Comparison of ENCODE assay signal across 27 mouse cellular contexts in the genomic region with DNA sequence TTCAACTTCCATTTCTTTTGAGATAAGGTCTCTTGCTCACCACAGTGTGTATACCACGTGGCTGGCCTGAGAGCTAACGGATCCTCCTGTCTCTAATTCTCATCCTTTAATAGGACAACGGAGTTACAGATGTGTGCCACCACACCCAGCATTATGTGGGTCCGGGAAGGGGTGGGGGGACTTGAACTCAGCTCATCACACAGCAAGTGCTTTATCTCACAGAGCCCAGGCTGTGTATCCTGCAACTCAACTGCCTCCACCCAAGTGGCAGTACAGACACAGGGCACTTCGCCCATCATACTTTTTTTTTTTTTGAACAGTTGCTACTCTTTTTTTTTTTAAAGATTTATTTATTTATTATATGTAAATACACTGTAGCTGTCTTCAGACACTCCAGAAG. TPM values are rescaled to one million over a fixed set of nuclear protein-coding genes. Genes with fewer than 3 reads are reported as not detected.
A peak's percentile ranks its signal among the peaks of the same experiment; 100 is the strongest.
DNase-seq lines count a peak whose midpoint lies in the region; ATAC-seq and TF ChIP-seq lines count a peak whose summit lies in the region.
"Had no signal": no experiment of that assay in that cellular context is flagged by ENCODE, and none has a peak within 500 bp of the region (broad histone marks: within the 10 kb centered on the region; RNA-seq: fewer than 3 reads in every experiment).

No protein-coding gene starts in this region.

- no peak for TF ChIP-seq EP300 in liver, postnatal 0 days (IDR thresholded peaks at IDR 0.05; ENCODE audit: low read depth)

- peaks cover 92% of the 10 kb centered on the region for H3K36me3 ChIP-seq in G1E (replicated peaks)
- H3K36me3 ChIP-seq in liver, embryonic 11.5 days (ENCODE audit: control insufficient read depth, insufficient read depth, low read length), result peaks cover 5% of the 10 kb centered on the region
- peaks cover 30% of the 10 kb centered on the region for H3K36me3 ChIP-seq in liver, postnatal 0 days (replicated peaks; ENCODE audit: insufficient read depth, low read length)
- H3K36me3 ChIP-seq in hindbrain, embryonic 14.5 days (replicated peaks; ENCODE audit: control insufficient read depth, insufficient read depth), result peaks cover 13% of the 10 kb centered on the region

- DNase-seq in G1E (ENCODE audit: low spot score), result no peak
- DNase-seq in liver, embryonic 11.5 days (ENCODE audit: low spot score), result no peak
- DNase-seq in liver, postnatal 0 days, result no peak
- DNase-seq in hindbrain, embryonic 14.5 days (ENCODE audit: low spot score), result no peak
- DNase-seq in layer of hippocampus, postnatal 14 days (ENCODE audit: low spot score in 2 of 2), result no peak
- DNase-seq in adrenal gland, postnatal 25 days, result no peak
- no peak for DNase-seq in gastrocnemius, postnatal 4 days (ENCODE audit: low spot score in 2 of 2)
- DNase-seq: adrenal gland, adult 2 months; cerebellum, adult 8-10 months; cerebellum, postnatal 36 days; kidney, adult 8-10 months; kidney, postnatal 4 days; layer of hippocampus, adult 9-11 months; lung, postnatal 36 days; retina, postnatal 1 day; right cerebral cortex, postnatal 25 days; spleen, adult 18-20 months had no signal

- peak; percentile 69 for ATAC-seq in G1E (ENCODE audit: extremely low read depth, insufficient number of reproducible peaks, low FRiP score, poor library complexity, severe bottlenecking)
- ATAC-seq in common myeloid progenitor, adult 5-6 weeks (replicated peaks; ENCODE audit: low read depth, poor library complexity, severe bottlenecking), result peak; percentile 55; the same call in 1 of the 2 replicates
- peak; percentile 84 for ATAC-seq in liver, embryonic 11.5 days (replicated peaks; ENCODE audit: low FRiP score)
- peak; percentile 41 for ATAC-seq in liver, postnatal 0 days
- ATAC-seq in hindbrain, embryonic 14.5 days (ENCODE audit: low FRiP score), result no peak
- ATAC-seq: midbrain, embryonic 16.5 days had no signal

- no peaks in the 10 kb centered on the region for H3K27me3 ChIP-seq in G1E (ENCODE audit: insufficient read depth, low read length)
- H3K27me3 ChIP-seq in liver, embryonic 11.5 days (replicated peaks; ENCODE audit: control insufficient read depth, insufficient read depth, low read length), result no peaks in the 10 kb centered on the region
- no peaks in the 10 kb centered on the region for H3K27me3 ChIP-seq in liver, postnatal 0 days (ENCODE audit: insufficient read depth, low read length)
- no peaks in the 10 kb centered on the region for H3K27me3 ChIP-seq in hindbrain, embryonic 14.5 days (ENCODE audit: control insufficient read depth, insufficient read depth, low read length)
- H3K27me3 ChIP-seq: embryonic facial prominence, embryonic 15.5 days; forebrain, embryonic 12.5 days; lung, embryonic 15.5 days; neural tube, embryonic 13.5 days had no signal

- no peak overlapping the region; the same call in 1 of the 2 replicates for H3K4me2 ChIP-seq in liver, embryonic 11.5 days
- H3K4me2 ChIP-seq in liver, postnatal 0 days (ENCODE audit: low read depth, low read length), result peak overlapping the region; percentile 35; the same call in 1 of the 2 replicates
- no peak overlapping the region for H3K4me2 ChIP-seq in hindbrain, embryonic 14.5 days (replicated peaks)
- H3K4me2 ChIP-seq: embryonic facial prominence, embryonic 15.5 days; forebrain, embryonic 12.5 days; lung, embryonic 15.5 days; neural tube, embryonic 13.5 days had no signal

- WGBS in liver, embryonic 11.5 days, result 73% methylated on average over 5 of the region's 5 CpGs
- 58% methylated on average over 5 of the region's 5 CpGs for WGBS in liver, postnatal 0 days (ENCODE audit: insufficient replicate concordance)
- WGBS in hindbrain, embryonic 14.5 days, result 96% methylated on average over 5 of the region's 5 CpGs

- no peak overlapping the region for H3K4me3 ChIP-seq in G1E (ENCODE audit: low read depth, low read length)
- no peak overlapping the region for H3K4me3 ChIP-seq in liver, embryonic 11.5 days (ENCODE audit: low read depth, low read length)
- H3K4me3 ChIP-seq in liver, postnatal 0 days (ENCODE audit: low read depth, low read length), result no peak overlapping the region
- H3K4me3 ChIP-seq in hindbrain, embryonic 14.5 days (replicated peaks; ENCODE audit: low read length), result no peak overlapping the region
- H3K4me3 ChIP-seq: embryonic facial prominence, embryonic 15.5 days; forebrain, embryonic 12.5 days; heart, embryonic 10.5 days; hindbrain, embryonic 10.5 days; left cerebral cortex, adult 2 months; lung, embryonic 15.5 days; myocyte; neural tube, embryonic 13.5 days had no signal

- peaks cover 66% of the 10 kb centered on the region for H3K4me1 ChIP-seq in G1E (ENCODE audit: insufficient read depth, low read depth, low read length)
- peaks cover 3% of the 10 kb centered on the region; the same call in 1 of the 2 replicates for H3K4me1 ChIP-seq in liver, embryonic 11.5 days (replicated peaks; ENCODE audit: control insufficient read depth, insufficient read depth, low read length)
- peaks cover 5% of the 10 kb centered on the region; the same call in 1 of the 2 replicates for H3K4me1 ChIP-seq in liver, postnatal 0 days (ENCODE audit: insufficient read depth)
- no peaks in the 10 kb centered on the region for H3K4me1 ChIP-seq in hindbrain, embryonic 14.5 days (replicated peaks; ENCODE audit: control insufficient read depth, insufficient read depth, low read length)
- H3K4me1 ChIP-seq: embryonic facial prominence, embryonic 15.5 days; forebrain, embryonic 12.5 days; heart, embryonic 10.5 days; hindbrain, embryonic 10.5 days; lung, embryonic 15.5 days; neural tube, embryonic 13.5 days had no signal

- no peak overlapping the region for H3K27ac ChIP-seq in liver, embryonic 11.5 days (ENCODE audit: low read depth, low read length)
- no peak overlapping the region for H3K27ac ChIP-seq in liver, postnatal 0 days (ENCODE audit: low read depth)
- H3K27ac ChIP-seq in hindbrain, embryonic 14.5 days, result no peak overlapping the region
- H3K27ac ChIP-seq: embryonic facial prominence, embryonic 15.5 days; forebrain, embryonic 12.5 days; heart, embryonic 10.5 days; hindbrain, embryonic 10.5 days; left cerebral cortex, adult 2 months; lung, embryonic 15.5 days; neural tube, embryonic 13.5 days had no signal

- H3K9me3 ChIP-seq in G1E (replicated peaks), result no peaks in the 10 kb centered on the region
- no peaks in the 10 kb centered on the region for H3K9me3 ChIP-seq in liver, embryonic 11.5 days (ENCODE audit: control insufficient read depth, low read length)
- H3K9me3 ChIP-seq in liver, postnatal 0 days (ENCODE audit: low read length), result no peaks in the 10 kb centered on the region
- H3K9me3 ChIP-seq in hindbrain, embryonic 14.5 days (ENCODE audit: control insufficient read depth, low read length), result no peaks in the 10 kb centered on the region
- H3K9me3 ChIP-seq: embryonic facial prominence, embryonic 15.5 days; forebrain, embryonic 12.5 days; heart, embryonic 10.5 days; hindbrain, embryonic 10.5 days; lung, embryonic 15.5 days; neural tube, embryonic 13.5 days had no signal

- no peak for TF ChIP-seq CTCF in G1E (IDR thresholded peaks at IDR 0.05; ENCODE audit: low read depth, low read length)
- TF ChIP-seq CTCF in liver, postnatal 0 days (IDR thresholded peaks at IDR 0.05; ENCODE audit: low read depth), result no peak

- H3K9ac ChIP-seq in liver, embryonic 11.5 days (ENCODE audit: low read depth, low read length), result no peak overlapping the region
- no peak overlapping the region for H3K9ac ChIP-seq in liver, postnatal 0 days (replicated peaks)
- no peak overlapping the region for H3K9ac ChIP-seq in hindbrain, embryonic 14.5 days
- H3K9ac ChIP-seq: embryonic facial prominence, embryonic 15.5 days; forebrain, embryonic 12.5 days; lung, embryonic 15.5 days; neural tube, embryonic 13.5 days had no signal

RNA-seq across cellular contexts. Expression of gene Gusb, which starts 11.0 kb away (rescaled TPM):
- total RNA-seq in G1E (2014; fragmentation: Nextera tagmentation) (53.6 and 54.1 TPM in 2 replicates), G1E (2017) (68.0 and 74.6 TPM in 2 replicates)
- polyA plus RNA-seq in G1E (2012), result 19.5 and 21.9 TPM in 2 replicates
- 50.5 and 61.8 TPM in 2 replicates for total RNA-seq in common myeloid progenitor, adult 5-6 weeks (2017)
- polyA plus RNA-seq in liver, embryonic 11.5 days (2014; fragmentation: Nextera tagmentation; extraction: Ambion mirVana), result 82.5 and 89.9 TPM in 2 replicates
- polyA plus RNA-seq in liver, postnatal 0 days (2015; fragmentation: Nextera tagmentation; extraction: Ambion mirVana), result 26.3 and 29.3 TPM in 2 replicates
- polyA plus RNA-seq in hindbrain, embryonic 14.5 days (2014; fragmentation: Nextera tagmentation; extraction: Ambion mirVana), result 36.4 and 37.0 TPM in 2 replicates
- 10 to 100 TPM; 13.1 to 13.7 TPM for total RNA-seq in layer of hippocampus, postnatal 14 days (2021)
- total RNA-seq in adrenal gland, postnatal 25 days (2021), result 55.0 and 62.3 TPM in 2 replicates
- total RNA-seq in gastrocnemius, postnatal 4 days (2021), result 10 to 100 TPM; 25.1 to 28.6 TPM

RNA-seq across cellular contexts. Expression of gene Asl, which starts 37.1 kb away (rescaled TPM):
- total RNA-seq in G1E (2014; fragmentation: Nextera tagmentation) (32.8 and 48.6 TPM in 2 replicates), G1E (2017) (29.4 and 34.2 TPM in 2 replicates)
- polyA plus RNA-seq in G1E (2012), result 22.6 and 23.9 TPM in 2 replicates
- 16.8 and 25.2 TPM in 2 replicates for total RNA-seq in common myeloid progenitor, adult 5-6 weeks (2017)
- 51.8 and 61.0 TPM in 2 replicates for polyA plus RNA-seq in liver, embryonic 11.5 days (2014; fragmentation: Nextera tagmentation; extraction: Ambion mirVana)
- 291 and 304 TPM in 2 replicates for polyA plus RNA-seq in liver, postnatal 0 days (2015; fragmentation: Nextera tagmentation; extraction: Ambion mirVana)
- 41.3 and 41.5 TPM in 2 replicates for polyA plus RNA-seq in hindbrain, embryonic 14.5 days (2014; fragmentation: Nextera tagmentation; extraction: Ambion mirVana)
- 10 to 100 TPM; 19.2 to 21.5 TPM for total RNA-seq in layer of hippocampus, postnatal 14 days (2021)
- total RNA-seq in adrenal gland, postnatal 25 days (2021), result 116 and 167 TPM in 2 replicates
- total RNA-seq in gastrocnemius, postnatal 4 days (2021), result 10 to 100 TPM; 13.0 to 14.8 TPM

RNA-seq across cellular contexts. Expression of gene Crcp, which starts 37.2 kb away (rescaled TPM):
- total RNA-seq in G1E (2014; fragmentation: Nextera tagmentation) (86.2 and 94.0 TPM in 2 replicates), G1E (2017) (45.0 and 46.7 TPM in 2 replicates)
- polyA plus RNA-seq in G1E (2012), result 10.2 and 12.4 TPM in 2 replicates
- total RNA-seq in common myeloid progenitor, adult 5-6 weeks (2017), result 40.0 and 42.2 TPM in 2 replicates
- polyA plus RNA-seq in liver, embryonic 11.5 days (2014; fragmentation: Nextera tagmentation; extraction: Ambion mirVana), result 30.8 and 34.8 TPM in 2 replicates
- 19.3 and 20.8 TPM in 2 replicates for polyA plus RNA-seq in liver, postnatal 0 days (2015; fragmentation: Nextera tagmentation; extraction: Ambion mirVana)
- 49.2 and 51.9 TPM in 2 replicates for polyA plus RNA-seq in hindbrain, embryonic 14.5 days (2014; fragmentation: Nextera tagmentation; extraction: Ambion mirVana)
- total RNA-seq in layer of hippocampus, postnatal 14 days (2021), result 10 to 100 TPM; 29.9 to 34.0 TPM
- 43.9 and 48.0 TPM in 2 replicates for total RNA-seq in adrenal gland, postnatal 25 days (2021)
- total RNA-seq in gastrocnemius, postnatal 4 days (2021), result 10 to 100 TPM; 14.4 to 16.3 TPM

RNA-seq across cellular contexts. Expression of gene Vkorc1l1, which starts 50.1 kb away (rescaled TPM):
- total RNA-seq in G1E (2014; fragmentation: Nextera tagmentation), result 122 and 152 TPM in 2 replicates
- total RNA-seq in G1E (2017), result 76.7 and 90.2 TPM in 2 replicates
- polyA plus RNA-seq in G1E (2012), result 21.6 and 24.1 TPM in 2 replicates
- total RNA-seq in common myeloid progenitor, adult 5-6 weeks (2017), result 39.8 and 42.5 TPM in 2 replicates
- 29.4 and 30.4 TPM in 2 replicates for polyA plus RNA-seq in liver, embryonic 11.5 days (2014; fragmentation: Nextera tagmentation; extraction: Ambion mirVana)
- polyA plus RNA-seq in liver, postnatal 0 days (2015; fragmentation: Nextera tagmentation; extraction: Ambion mirVana), result 17.5 and 18.2 TPM in 2 replicates
- polyA plus RNA-seq in hindbrain, embryonic 14.5 days (2014; fragmentation: Nextera tagmentation; extraction: Ambion mirVana), result 32.4 and 37.6 TPM in 2 replicates
- total RNA-seq in layer of hippocampus, postnatal 14 days (2021), result 10 to 100 TPM; 41.5 to 43.9 TPM
- 27.7 and 30.8 TPM in 2 replicates for total RNA-seq in adrenal gland, postnatal 25 days (2021)
- 10 to 100 TPM; 21.3 to 22.0 TPM for total RNA-seq in gastrocnemius, postnatal 4 days (2021)
